Mouse (Mus musculus) adrenal gland, adult 8-10 months (tissue): ENCODE data around the gene Ccr5. TPM values are rescaled to one million over a fixed set of nuclear protein-coding genes. Genes with fewer than 3 reads are reported as not detected.

Experiments used
- DNase-seq: peaks from one replicate; pipeline ENCODE4 v3.0.0; 2022
- total RNA-seq, 4 experiments: library from RNA; stranded (reverse); gene quantifications; 2 replicates each; pipeline ENCODE4 v1.2.4; 2022

Gene Ccr5
- total RNA-seq, 4 experiments from 2014 or later: 4.5 to 11.4 (median 9.6) TPM

DNA sequence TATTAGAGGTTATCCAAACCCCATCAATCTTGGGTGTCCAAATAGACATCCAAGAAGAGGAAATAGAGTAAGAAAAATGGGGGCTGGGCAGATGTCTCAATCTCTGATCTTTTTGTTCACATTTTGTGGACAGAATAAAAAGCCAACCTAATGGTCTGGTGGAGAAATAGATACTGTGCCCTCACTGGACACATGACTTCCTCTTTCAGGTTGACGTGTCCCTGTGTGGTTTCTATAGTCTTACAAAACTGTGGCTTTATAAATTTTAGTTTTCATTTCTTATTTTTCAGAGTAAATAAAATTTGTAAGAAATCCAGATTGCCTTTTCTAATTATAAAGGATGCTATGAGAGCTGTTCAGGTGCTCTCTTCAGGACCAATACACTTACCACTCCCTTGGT is 22.3 kb downstream of the Ccr5 start:
- DNase-seq: no peak

DNA sequence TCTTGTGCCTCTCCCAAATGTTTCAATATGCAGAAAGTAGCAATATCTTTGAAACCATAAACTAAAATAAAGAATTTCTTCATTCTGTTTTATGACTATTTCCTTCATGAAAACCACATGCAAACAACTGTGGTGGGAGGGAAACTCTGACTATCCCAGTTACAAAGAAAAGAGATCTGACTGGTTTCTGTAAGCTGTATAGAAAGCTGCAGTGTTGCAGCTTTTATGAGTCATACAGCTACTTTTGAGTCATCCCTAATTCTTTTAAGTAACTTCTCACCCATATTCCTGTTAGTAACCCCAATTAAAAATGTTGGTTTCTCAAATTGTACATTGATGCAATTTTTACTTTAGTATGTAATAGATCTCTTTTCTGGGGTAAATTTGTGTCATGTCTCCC is 25.0 kb downstream of the Ccr5 start:
- DNase-seq: no peak

Other genes starting within 250 kb of the Ccr5 start
- 1 to 10 TPM; 1.2 to 3.0 (median 3.0) TPM for gene Ccr1, start 152.9 kb upstream of the Ccr5 start, total RNA-seq
- not detected for gene Ccr1l1, start 143.1 kb upstream of the Ccr5 start, total RNA-seq
- gene Ccr3, start 99.6 kb upstream of the Ccr5 start, total RNA-seq: not detected
- gene Ccr2, start 19.6 kb upstream of the Ccr5 start, total RNA-seq: 1 to 10 TPM; 1.6 to 4.8 (median 3.2) TPM
- 10 to 100 TPM; 19.9 to 29.1 (median 24.6) TPM for gene 2010315B03Rik, start 191.2 kb downstream of the Ccr5 start, total RNA-seq